Mouse (Mus musculus) macrophage (primary cell): Measurements from ENCODE around the gene Dnajb11. TPM values are rescaled to one million over a fixed set of nuclear protein-coding genes. Genes with fewer than 3 reads are reported as not detected.

Experiments
- H3K27ac ChIP-seq: fragments of 350-480 bp; formaldehyde crosslinking; 2 replicates; pipeline ENCODE4 v1.9.0; 2021
- H3K36me3 ChIP-seq: fragments of 350-480 bp; formaldehyde crosslinking; 2 replicates; pipeline ENCODE4 v1.9.0; 2021; ENCODE audit errors: inconsistent target
- H3K4me3 ChIP-seq: fragments of 350-480 bp; formaldehyde crosslinking; 2 replicates; pipeline ENCODE4 v1.9.0; 2021; ENCODE audit errors: inconsistent target
- H3K79me2 ChIP-seq: fragments of 350-480 bp; formaldehyde crosslinking; 2 replicates; pipeline ENCODE4 v1.9.0; 2021; ENCODE audit errors: inconsistent target
- WGBS: methylation state at CpG from one replicate; pipeline ENCODE4 v1.1.7; 2026; ENCODE audit warnings: inconsistent platforms; ENCODE audit not compliant: missing documents; 5-methylcytosine and 5-hydroxymethylcytosine counted together
- polyA plus RNA-seq: library from polyadenylated mRNA; stranded (reverse); fragments of 250-400 nt; gene quantifications from 3 replicates; pipeline ENCODE4 v1.2.4, GENCODE M21; 2018; ENCODE audit warnings: inconsistent platforms

The Dnajb11 gene
- polyA plus RNA-seq, 1 experiment from 2014 or later: 172 TPM

- Histone ChIP-seq H3K36me3 (no peaks in the 10 kb centered on the region), H3K27ac (no peak overlapping the region), H3K4me3 (no peak overlapping the region), H3K79me2 (no peaks in the 10 kb centered on the region)
- WGBS: 88% methylated on average over 7 of the region's 8 CpGs
Observed at GRCm38 (mm10) chr16:22894095-22894494, 36.5 kb downstream of the Dnajb11 start.

DNA sequence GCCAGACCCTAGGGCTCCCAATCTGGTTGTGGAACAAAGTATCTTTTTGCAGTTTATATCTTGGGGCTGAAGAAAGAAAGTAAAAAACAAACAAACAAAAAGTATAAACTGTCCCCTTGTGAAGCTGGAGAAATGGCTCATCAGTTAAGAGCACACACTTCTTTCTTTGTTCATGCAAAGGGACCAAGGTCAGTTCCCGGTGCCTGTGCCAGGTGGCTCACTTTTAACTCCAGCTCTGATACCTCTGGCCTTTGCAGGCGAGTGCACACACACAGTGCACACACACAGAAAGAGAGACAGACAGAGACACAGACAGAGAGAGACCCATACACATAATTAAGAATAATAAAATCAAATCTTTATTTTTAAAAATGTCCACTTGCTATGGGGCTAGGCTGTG is 39.0 kb downstream of the Dnajb11 start:
- no peak overlapping the region for H3K27ac ChIP-seq
- WGBS: 75% methylated on average over 2 of the region's 2 CpGs
- H3K4me3 ChIP-seq: no peak overlapping the region

GRCm38 (mm10) chr16:22899346-22899745 is 41.7 kb downstream of the Dnajb11 start:
- 5% methylated on average over 5 of the region's 5 CpGs for WGBS
- Histone ChIP-seq H3K4me3 (no peak overlapping the region), H3K79me2 (no peaks in the 10 kb centered on the region), H3K36me3 (no peaks in the 10 kb centered on the region), H3K27ac (no peak overlapping the region)

More for the DNA sequence above, 39.0 kb downstream of the Dnajb11 start:
- no peaks in the 10 kb centered on the region for H3K79me2 ChIP-seq
- H3K36me3 ChIP-seq: no peaks in the 10 kb centered on the region

GRCm38 (mm10) chr16:22899866-22900570 is 42.4 kb downstream of the Dnajb11 start:
- 88% methylated on average over 10 of the region's 10 CpGs for WGBS
- H3K4me3 ChIP-seq: no peak overlapping the region
- no peak overlapping the region for H3K27ac ChIP-seq
- H3K79me2 ChIP-seq: no peaks in the 10 kb centered on the region
- no peaks in the 10 kb centered on the region for H3K36me3 ChIP-seq

DNA sequence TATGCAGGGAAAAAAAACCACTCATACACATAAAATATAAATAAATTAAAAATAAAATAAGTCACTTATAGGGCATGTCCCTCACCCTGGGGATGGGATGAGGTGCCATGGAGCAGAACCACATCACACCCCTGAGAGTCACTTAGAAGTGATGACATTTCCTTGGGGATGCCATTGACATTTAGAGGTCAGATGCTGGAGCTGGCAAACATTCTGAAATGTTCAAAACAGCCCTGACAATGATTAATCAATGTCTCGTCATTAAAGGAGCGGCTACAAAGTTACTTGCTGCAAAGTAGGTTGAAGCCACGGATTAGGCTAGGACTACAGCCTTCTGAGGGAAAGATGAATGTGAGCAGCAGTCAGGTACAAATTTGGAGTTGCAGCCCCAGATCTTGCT is 43.7 kb downstream of the Dnajb11 start:
- H3K4me3 ChIP-seq: no peak overlapping the region
- H3K36me3 ChIP-seq: no peaks in the 10 kb centered on the region
- H3K79me2 ChIP-seq: no peaks in the 10 kb centered on the region
- no peak overlapping the region for H3K27ac ChIP-seq
- 96% methylated on average over 3 of the region's 3 CpGs for WGBS

GRCm38 (mm10) chr16:22909290-22909689 is 51.6 kb downstream of the Dnajb11 start:
- WGBS: 78% methylated on average over 6 of the region's 6 CpGs
- Histone ChIP-seq H3K27ac (no peak overlapping the region), H3K4me3 (no peak overlapping the region), H3K36me3 (no peaks in the 10 kb centered on the region), H3K79me2 (no peaks in the 10 kb centered on the region)

DNA sequence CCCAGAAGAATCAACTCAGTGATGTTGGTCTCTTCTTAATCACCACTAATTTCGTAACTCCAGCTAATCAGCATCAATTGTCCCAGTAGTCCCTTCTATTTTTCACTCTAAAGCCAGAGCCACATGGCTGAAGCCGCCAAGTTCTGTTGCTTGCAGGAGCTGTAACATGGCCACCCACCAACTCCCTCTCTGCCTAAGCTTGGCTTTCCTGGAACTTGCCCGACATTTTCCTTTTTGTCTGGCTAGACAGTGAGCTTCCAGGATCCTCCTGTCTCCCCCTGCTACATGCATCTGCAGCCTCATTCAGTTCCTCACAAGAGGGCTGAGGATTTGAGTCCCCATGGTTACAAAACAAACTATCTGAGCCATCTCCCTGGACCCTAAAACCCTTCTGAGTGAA is 54.3 kb downstream of the Dnajb11 start:
- 83% methylated on average over 3 of the region's 3 CpGs for WGBS
- H3K36me3 ChIP-seq: no peaks in the 10 kb centered on the region
- H3K79me2 ChIP-seq: no peaks in the 10 kb centered on the region
- no peak overlapping the region for H3K27ac ChIP-seq
- H3K4me3 ChIP-seq: no peak overlapping the region

GRCm38 (mm10) chr16:22912886-22913285 is 55.2 kb downstream of the Dnajb11 start:
- Histone ChIP-seq H3K4me3 (no peak overlapping the region), H3K36me3 (no peaks in the 10 kb centered on the region), H3K79me2 (no peaks in the 10 kb centered on the region), H3K27ac (no peak overlapping the region)
- WGBS: 95% methylated on average over 6 of the region's 6 CpGs

GRCm38 (mm10) chr16:22914276-22914675 is 56.6 kb downstream of the Dnajb11 start:
- no peaks in the 10 kb centered on the region for H3K36me3 ChIP-seq
- no peak overlapping the region for H3K4me3 ChIP-seq
- no peaks in the 10 kb centered on the region for H3K79me2 ChIP-seq
- no peak overlapping the region for H3K27ac ChIP-seq

- Histone ChIP-seq H3K79me2 (no peaks in the 10 kb centered on the region), H3K36me3 (no peaks in the 10 kb centered on the region), H3K27ac (no peak within 1 kb of the TSS), H3K4me3 (no peak within 1 kb of the TSS)
- 91% methylated on average over 5 of the region's 5 CpGs for WGBS
Observed at GRCm38 (mm10) chr16:22918034-22918433, 60.4 kb downstream of the Dnajb11 start, which contains the start of gene Fetub. Gene Fetub (plus strand): TSS chr16:22918334.

GRCm38 (mm10) chr16:22918664-22919312 is 61.1 kb downstream of the Dnajb11 start:
- Histone ChIP-seq H3K36me3 (no peaks in the 10 kb centered on the region), H3K4me3 (no peak overlapping the region), H3K27ac (no peak overlapping the region), H3K79me2 (no peaks in the 10 kb centered on the region)
- WGBS: 89% methylated on average over 15 of the region's 15 CpGs

GRCm38 (mm10) chr16:22919971-22920854 is 62.6 kb downstream of the Dnajb11 start:
- Histone ChIP-seq H3K36me3 (no peaks in the 10 kb centered on the region), H3K27ac (no peak overlapping the region), H3K4me3 (no peak overlapping the region), H3K79me2 (no peaks in the 10 kb centered on the region)
- WGBS: 40% methylated on average over 17 of the region's 18 CpGs

GRCm38 (mm10) chr16:22921761-22922160 is 64.1 kb downstream of the Dnajb11 start:
- no peak overlapping the region for H3K27ac ChIP-seq
- 92% methylated on average over 5 of the region's 5 CpGs for WGBS
- no peaks in the 10 kb centered on the region for H3K36me3 ChIP-seq
- no peak overlapping the region for H3K4me3 ChIP-seq
- H3K79me2 ChIP-seq: no peaks in the 10 kb centered on the region

- no peaks in the 10 kb centered on the region for H3K36me3 ChIP-seq
- H3K27ac ChIP-seq: no peak overlapping the region
- WGBS: 88% methylated on average over 4 of the region's 4 CpGs
- H3K79me2 ChIP-seq: no peaks in the 10 kb centered on the region
- H3K4me3 ChIP-seq: no peak overlapping the region
Observed at GRCm38 (mm10) chr16:22922433-22922832, 64.8 kb downstream of the Dnajb11 start.
